Mouse (Mus musculus) stomach, postnatal 0 days (tissue): ENCODE data around the gene Gm49395. TPM values are rescaled to one million over a fixed set of nuclear protein-coding genes. Genes with fewer than 3 reads are reported as not detected.
A peak's percentile ranks its signal among the peaks of the same experiment; 100 is the strongest.

Experiments
- ATAC-seq: fragments of 200-750 bp; cut with Nextera tagmentation; 2 replicates; pipeline ENCODE4 v1.8.0; 2017; ENCODE audit not compliant: low FRiP score, low TSS enrichment
- DNase-seq: peaks from one replicate; pipeline ENCODE4 v3.0.0-alpha.2; 2016; ENCODE audit warnings: low spot score
- H3K27ac ChIP-seq: fragments of 300-500 bp; sonication (generic); replicated peaks from 2 replicates; pipeline ENCODE4 v1.5.1; 2014; ENCODE audit warnings: mild to moderate bottlenecking, control low read depth
- H3K27me3 ChIP-seq: fragments of 300-500 bp; sonication (generic); 2 replicates; pipeline ENCODE4 v1.6.1; 2014; ENCODE audit warnings: low read length; ENCODE audit not compliant: control insufficient read depth, insufficient read depth
- H3K36me3 ChIP-seq: fragments of 300-500 bp; sonication (generic); 2 replicates; pipeline ENCODE4 v1.6.1; 2014; ENCODE audit warnings: low read length, mixed read lengths; ENCODE audit not compliant: control insufficient read depth, insufficient read depth
- H3K4me1 ChIP-seq: fragments of 300-500 bp; sonication (generic); replicated peaks from 2 replicates; pipeline ENCODE4 v1.6.1; 2014; ENCODE audit warnings: antibody characterized with exemption; ENCODE audit not compliant: control insufficient read depth, insufficient read depth
- H3K4me2 ChIP-seq: fragments of 300-500 bp; sonication (generic); replicated peaks from 2 replicates; pipeline ENCODE4 v1.6.1; 2014; ENCODE audit warnings: low read depth, mild to moderate bottlenecking, control low read depth, moderate library complexity
- H3K4me3 ChIP-seq: fragments of 300-500 bp; sonication (generic); 2 replicates; pipeline ENCODE4 v1.5.1; 2014; ENCODE audit warnings: low read depth, low read length, control low read depth
- H3K9ac ChIP-seq: fragments of 300-500 bp; sonication (generic); 2 replicates; pipeline ENCODE4 v1.6.1; 2014; ENCODE audit warnings: mild to moderate bottlenecking, low read length, control low read depth, mixed read lengths
- H3K9me3 ChIP-seq: fragments of 300-500 bp; sonication (generic); 2 replicates; pipeline ENCODE4 v1.6.1; 2016; ENCODE audit warnings: low read length; ENCODE audit not compliant: control insufficient read depth
- CTCF ChIP-seq: IDR thresholded peaks from 2 replicates; pipeline ENCODE4 v1.5.1; 2016; ENCODE audit warnings: antibody characterized with exemption, low read depth, mild to moderate bottlenecking, moderate library complexity
- EP300 ChIP-seq: optimal IDR thresholded peaks from 2 replicates; pipeline ENCODE3; 2016; ENCODE audit warnings: antibody characterized with exemption
- whole genome bisulfite sequencing: fragments of 180-500 bp; shearing (Covaris S2); extraction: QIAGEN DNeasy Blood & Tissue Kit; methylation state at CpG from one replicate; pipeline ENCODE4 v1.1.7; 2014; 5-methylcytosine and 5-hydroxymethylcytosine counted together
- polyA plus RNA-seq: library from polyadenylated mRNA; unstranded; fragments of >200 nt; fragmentation: Nextera tagmentation; extraction: Ambion mirVana; gene quantifications from 2 replicates; pipeline ENCODE4 v1.2.1, GENCODE M21; 2015

Gm49395 gene
- polyA plus RNA-seq, 1 experiment from 2014 or later = 9.4 TPM

DNA sequence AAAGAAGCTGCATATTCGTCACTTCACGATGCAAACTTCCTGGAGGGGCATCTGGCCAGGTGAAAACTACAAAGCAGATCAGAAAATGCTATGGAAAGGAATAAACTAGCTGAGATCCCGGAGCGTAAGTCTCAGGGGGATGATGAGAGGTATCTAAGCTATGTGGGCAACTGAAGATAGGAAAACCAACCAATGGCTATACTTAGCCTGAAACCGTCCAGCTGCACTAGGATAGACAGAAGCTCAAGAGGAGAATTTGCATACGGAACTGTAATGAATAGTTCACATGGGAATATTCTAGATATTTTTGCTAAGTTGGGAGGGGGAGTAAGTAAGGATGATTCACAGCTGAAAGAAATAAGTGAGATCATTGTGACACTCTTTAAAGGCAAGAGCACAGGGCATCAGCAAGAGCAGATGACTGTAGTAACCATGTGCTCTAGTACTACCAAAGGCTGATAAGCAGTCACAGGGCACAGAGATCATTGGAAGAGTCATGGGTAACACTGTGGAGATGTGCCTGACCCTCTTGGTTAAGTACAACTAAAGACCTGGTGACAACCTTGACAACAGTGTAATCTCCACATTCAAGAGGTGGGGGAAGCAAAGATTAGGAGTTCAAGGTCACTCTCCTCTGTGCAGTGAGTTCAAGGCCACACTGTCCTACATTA, 79.5 kb downstream of the Gm49395 start:
- Histone ChIP-seq H3K4me2 (no peak overlapping the region), H3K4me3 (no peak overlapping the region), H3K9me3 (no peaks in the 10 kb centered on the region), H3K27me3 (no peaks in the 10 kb centered on the region), H3K36me3 (no peaks in the 10 kb centered on the region), H3K27ac (no peak overlapping the region), H3K4me1 (no peaks in the 10 kb centered on the region), H3K9ac (no peak overlapping the region)
- DNase-seq (no peak), ATAC-seq (no peak)
- WGBS = 81% methylated on average over 6 of the region's 6 CpGs
- no peak for TF ChIP-seq CTCF
- TF ChIP-seq EP300 = no peak

DNA sequence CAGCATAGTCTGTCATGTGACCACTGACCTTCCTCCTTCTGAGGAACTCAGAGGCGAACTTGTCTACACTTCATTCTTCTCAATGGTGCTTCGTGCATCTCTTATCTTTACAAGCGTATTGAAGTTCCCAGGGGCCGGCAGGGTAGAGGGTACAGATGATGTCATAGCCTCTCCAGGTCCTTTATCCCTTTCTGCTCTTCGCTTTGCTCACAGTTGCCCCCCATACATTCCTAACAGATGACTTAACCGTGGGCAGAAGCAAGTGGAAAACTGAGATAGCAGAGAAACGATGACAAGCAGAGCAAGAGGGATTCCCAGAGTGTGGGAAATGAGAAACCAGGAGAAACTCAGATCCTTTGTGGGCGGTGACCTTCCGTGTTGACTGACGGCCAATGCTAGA, 80.3 kb downstream of the Gm49395 start:
- Histone ChIP-seq H3K9me3 (no peaks in the 10 kb centered on the region), H3K4me3 (no peak overlapping the region), H3K9ac (no peak overlapping the region), H3K36me3 (no peaks in the 10 kb centered on the region), H3K27me3 (no peaks in the 10 kb centered on the region), H3K27ac (no peak overlapping the region), H3K4me2 (no peak overlapping the region), H3K4me1 (no peaks in the 10 kb centered on the region)
- TF ChIP-seq CTCF (no peak), EP300 (no peak)
- 71% methylated on average over 10 of the region's 10 CpGs for WGBS
- DNase-seq = no peak
- ATAC-seq = no peak

DNA sequence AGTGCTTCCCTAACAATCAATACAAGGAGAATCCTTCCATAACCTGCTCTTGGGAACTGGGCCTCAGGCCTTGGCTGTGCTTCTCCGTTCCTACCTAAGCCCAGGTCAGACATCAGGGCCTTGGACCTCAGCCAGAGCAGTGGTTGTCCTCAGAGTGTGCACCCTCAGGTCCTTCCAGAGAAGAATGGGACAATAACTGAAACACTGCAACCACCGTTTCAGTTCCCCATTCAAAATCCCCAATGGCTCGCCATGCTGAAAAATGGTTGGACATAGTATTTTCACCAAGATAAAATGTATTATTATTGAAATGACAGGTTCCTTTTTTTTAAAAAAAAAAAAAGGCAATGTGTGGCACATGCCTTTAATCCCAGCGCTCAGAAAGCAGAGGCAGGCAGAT, 81.0 kb downstream of the Gm49395 start:
- no peak overlapping the region for H3K27ac ChIP-seq
- no peaks in the 10 kb centered on the region for H3K27me3 ChIP-seq
- no peak for ATAC-seq
- H3K4me2 ChIP-seq = no peak overlapping the region
- H3K36me3 ChIP-seq = no peaks in the 10 kb centered on the region
- no peak overlapping the region for H3K4me3 ChIP-seq
- no peaks in the 10 kb centered on the region for H3K9me3 ChIP-seq
- no peak overlapping the region for H3K9ac ChIP-seq
- no peak for DNase-seq
- 91% methylated on average over 4 of the region's 4 CpGs for WGBS
- TF ChIP-seq CTCF = no peak
- TF ChIP-seq EP300 = no peak
- H3K4me1 ChIP-seq = no peaks in the 10 kb centered on the region

DNA sequence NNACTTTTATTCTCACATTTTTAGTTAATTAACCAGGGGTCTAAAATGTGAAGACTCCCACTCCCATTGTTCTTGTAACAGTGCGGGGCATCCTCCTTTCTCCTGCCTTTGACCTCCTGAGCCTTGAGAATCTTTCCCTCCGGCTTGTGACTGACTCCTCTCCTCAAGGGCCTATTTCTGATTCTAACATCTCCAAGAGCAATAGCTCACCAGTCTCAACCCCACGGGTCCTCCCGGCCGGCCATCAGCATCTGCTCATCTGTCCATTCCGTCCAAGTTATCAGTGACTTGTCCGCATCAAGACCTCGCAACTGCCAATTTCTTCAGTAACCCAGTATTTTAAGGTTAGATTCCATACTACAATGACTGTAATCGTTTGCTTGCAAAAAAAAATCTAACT, 84.2 kb downstream of the Gm49395 start:
- no peak overlapping the region for H3K4me3 ChIP-seq
- no peak overlapping the region for H3K27ac ChIP-seq
- 93% methylated on average over 9 of the region's 9 CpGs for WGBS
- no peak overlapping the region for H3K4me2 ChIP-seq
- H3K36me3 ChIP-seq = no peaks in the 10 kb centered on the region
- DNase-seq (no peak), ATAC-seq (no peak)
- no peak overlapping the region for H3K9ac ChIP-seq
- no peaks in the 10 kb centered on the region for H3K4me1 ChIP-seq
- no peaks in the 10 kb centered on the region for H3K9me3 ChIP-seq
- TF ChIP-seq CTCF (no peak), EP300 (no peak)
- H3K27me3 ChIP-seq = no peaks in the 10 kb centered on the region

DNA sequence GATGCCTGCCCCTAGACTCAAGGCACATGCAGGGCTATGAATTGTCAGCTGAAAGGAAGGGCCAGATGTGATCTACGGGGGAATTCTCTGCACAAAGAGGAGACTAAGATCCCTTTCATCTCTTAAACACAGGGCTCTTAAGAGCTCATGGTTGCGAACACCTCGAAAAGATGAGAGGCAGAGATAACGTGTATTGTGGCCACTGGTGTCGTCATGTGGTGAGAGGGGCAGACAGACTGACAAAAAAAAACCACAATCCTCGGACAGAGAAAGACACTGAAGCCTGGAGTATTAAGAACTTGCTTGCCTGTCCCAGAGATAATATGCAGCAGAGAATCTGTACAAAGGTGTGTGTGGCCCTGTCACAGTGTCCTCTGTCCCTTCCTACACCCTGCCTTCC, 90.2 kb downstream of the Gm49395 start:
- 58% methylated on average over 6 of the region's 6 CpGs for WGBS

DNA sequence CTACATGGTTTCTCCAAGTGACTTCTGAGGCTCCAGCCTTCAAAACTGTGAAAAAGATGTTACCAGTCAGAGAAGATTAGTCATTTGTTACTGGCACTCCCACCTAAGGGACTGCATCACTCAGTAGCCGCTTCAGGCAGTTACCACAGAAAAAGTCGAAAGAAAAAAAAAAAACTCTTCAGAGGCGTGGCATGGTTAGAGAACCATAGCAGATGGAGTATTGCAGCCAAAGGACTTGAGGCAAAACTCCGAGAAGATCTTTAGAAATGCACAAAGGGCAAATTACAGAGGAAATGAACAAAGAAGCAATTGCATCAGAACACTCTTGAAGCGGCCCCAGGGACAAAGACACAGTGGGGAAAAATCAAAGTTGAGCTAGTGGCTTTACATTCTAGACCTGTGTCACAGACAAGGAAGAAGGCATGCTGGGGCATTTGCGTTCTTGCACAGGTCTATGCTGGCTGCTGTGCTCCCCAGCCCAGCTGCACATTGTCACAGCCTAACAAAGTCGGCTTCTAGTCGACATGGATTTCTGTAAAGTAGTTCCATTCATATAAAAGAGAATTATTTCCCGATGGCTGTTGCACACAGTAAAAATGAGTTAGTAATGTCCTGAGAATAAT, 95.4 kb downstream of the Gm49395 start:
- Histone ChIP-seq H3K4me1 (no peaks in the 10 kb centered on the region), H3K27ac (0 out of 2 replicates have a peak overlapping the region, but pooled peaks have one; percentile 24), H3K4me3 (no peak overlapping the region), H3K9me3 (no peaks in the 10 kb centered on the region), H3K9ac (no peak overlapping the region), H3K27me3 (no peaks in the 10 kb centered on the region), H3K36me3 (no peaks in the 10 kb centered on the region), H3K4me2 (no peak overlapping the region)
- ATAC-seq (no peak), DNase-seq (no peak)
- WGBS = 34% methylated on average over 9 of the region's 9 CpGs
- TF ChIP-seq EP300 (no peak), CTCF (no peak)

More for the DNA sequence above, 90.2 kb downstream of the Gm49395 start:
- DNase-seq (no peak), ATAC-seq (no peak)
- Histone ChIP-seq H3K4me2 (no peak overlapping the region), H3K36me3 (no peaks in the 10 kb centered on the region), H3K27me3 (no peaks in the 10 kb centered on the region), H3K4me1 (no peaks in the 10 kb centered on the region), H3K9me3 (no peaks in the 10 kb centered on the region), H3K27ac (no peak overlapping the region), H3K9ac (no peak overlapping the region), H3K4me3 (no peak overlapping the region)
- TF ChIP-seq CTCF = no peak
- TF ChIP-seq EP300 = no peak
